Mouse (Mus musculus) cortical plate, adult 2 months (tissue): ENCODE data around the gene Dgki. TPM values are rescaled to one million over a fixed set of nuclear protein-coding genes. Genes with fewer than 3 reads are reported as not detected.

Source experiments
- H3K27ac ChIP-seq: fragments of 200-500 bp; 2 replicates; pipeline ENCODE4 v1.5.1; 2012; ENCODE audit warnings: low read length, control low read depth, inconsistent platforms; ENCODE audit not compliant: insufficient read depth
- H3K4me1 ChIP-seq: fragments of 200-500 bp; 2 replicates; pipeline ENCODE4 v1.6.1; 2011; ENCODE audit warnings: low read length; ENCODE audit not compliant: control insufficient read depth, insufficient read depth
- H3K4me3 ChIP-seq: fragments of 200-500 bp; 2 replicates; pipeline ENCODE4 v1.5.1; 2011; ENCODE audit warnings: mild to moderate bottlenecking, low read length, control low read depth; ENCODE audit not compliant: insufficient read depth
- CTCF ChIP-seq: fragments of 200-500 bp; IDR thresholded peaks from 2 replicates; pipeline ENCODE4 v1.5.1; 2011; ENCODE audit warnings: mild to moderate bottlenecking, control low read depth, low read length; ENCODE audit not compliant: insufficient read depth; ENCODE audit errors: extremely low read depth
- POLR2A ChIP-seq: fragments of 200-500 bp; IDR thresholded peaks from 2 replicates; pipeline ENCODE4 v1.6.1; 2011; ENCODE audit warnings: mild to moderate bottlenecking, low read length, control low read depth; ENCODE audit not compliant: insufficient read depth; ENCODE audit errors: extremely low read depth
- polyA plus RNA-seq: library from polyadenylated mRNA; depleted of rRNA; stranded (reverse); fragments of >200 nt; gene quantifications from 2 replicates; pipeline ENCODE4 v1.2.3, GENCODE M21; 2012

Gene Dgki
- polyA plus RNA-seq, 1 experiment: 12.9 TPM

GRCm38 (mm10) chr6:37325906-37326602 lies 26.1 kb upstream of the Dgki start:
- Histone ChIP-seq H3K4me1 (peaks cover 5% of the 10 kb centered on the region), H3K27ac (no peak overlapping the region), H3K4me3 (no peak overlapping the region)
- TF ChIP-seq POLR2A (no peak), CTCF (no peak)

DNA sequence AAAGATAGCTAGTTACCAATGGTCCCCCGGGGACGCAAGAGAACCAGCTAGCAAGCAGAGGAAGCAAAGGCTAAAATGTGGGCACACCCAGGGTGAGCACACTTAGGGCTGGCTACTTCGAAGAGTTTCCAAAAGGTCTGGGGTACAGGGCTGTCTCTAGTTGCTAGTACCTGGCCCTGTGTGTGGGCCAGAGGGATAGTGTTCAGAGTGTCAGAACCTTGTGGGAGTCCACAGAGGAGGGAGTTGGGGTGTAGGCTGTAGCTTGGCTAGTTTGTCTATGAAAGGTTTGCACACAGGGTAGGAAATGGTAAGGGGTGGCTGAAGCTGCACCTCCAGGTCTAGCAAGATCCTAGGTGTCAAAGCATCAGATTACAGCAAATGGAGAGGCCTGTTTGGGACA lies 25.1 kb upstream of the Dgki start:
- TF ChIP-seq POLR2A (no peak), CTCF (no peak)
- H3K27ac ChIP-seq: no peak overlapping the region
- no peak overlapping the region for H3K4me3 ChIP-seq
- peaks cover 1% of the 10 kb centered on the region; the same call in 1 of the 2 replicates for H3K4me1 ChIP-seq

DNA sequence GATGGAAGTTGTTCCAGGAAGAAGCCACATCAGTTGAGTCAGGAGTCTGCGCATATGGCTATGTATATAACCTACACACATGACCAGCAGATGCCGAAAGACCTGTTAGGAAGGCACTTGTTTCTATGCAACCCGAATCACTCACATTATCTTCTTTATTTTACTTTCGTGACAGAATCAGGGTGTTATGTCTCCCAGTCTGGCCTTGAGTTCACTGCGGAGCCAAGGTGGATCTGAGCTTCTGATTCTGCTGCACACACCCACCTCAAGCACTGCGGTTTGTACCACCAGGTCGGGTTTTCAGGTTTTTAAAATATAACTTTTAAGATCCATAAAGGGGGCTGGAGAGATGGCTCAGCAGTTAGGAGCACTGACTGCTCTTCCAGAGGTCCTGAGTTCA lies 22.7 kb upstream of the Dgki start:
- no peak overlapping the region for H3K27ac ChIP-seq

GRCm38 (mm10) chr6:37322088-37322487 lies 22.1 kb upstream of the Dgki start:
- TF ChIP-seq POLR2A: no peak
- no peak for TF ChIP-seq CTCF
- Histone ChIP-seq H3K27ac (no peak overlapping the region), H3K4me1 (peaks cover 1% of the 10 kb centered on the region; the same call in 1 of the 2 replicates), H3K4me3 (no peak overlapping the region)

More for the DNA sequence above, 22.7 kb upstream of the Dgki start:
- Histone ChIP-seq H3K4me3 (no peak overlapping the region), H3K4me1 (peaks cover 1% of the 10 kb centered on the region; the same call in 1 of the 2 replicates)
- no peak for TF ChIP-seq POLR2A
- TF ChIP-seq CTCF: no peak

DNA sequence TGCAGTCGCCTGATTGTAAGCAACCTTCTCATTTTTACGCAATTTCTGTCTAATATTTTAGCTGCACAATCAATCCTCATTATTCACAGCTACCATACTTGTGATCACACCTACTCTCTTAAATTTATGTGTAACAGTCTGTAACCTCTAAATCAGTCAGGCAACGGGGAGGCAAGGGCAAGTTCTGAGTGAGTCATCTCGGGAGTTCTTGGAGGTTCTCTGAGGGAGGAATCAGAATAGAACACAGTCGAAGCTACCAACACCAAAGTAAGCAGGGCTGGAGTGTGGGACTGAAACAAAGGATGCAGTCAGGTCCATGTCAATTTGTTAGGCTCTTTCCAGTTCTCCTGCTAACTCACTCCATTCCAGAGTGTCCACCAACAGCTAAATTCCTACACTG lies 17.9 kb upstream of the Dgki start:
- no peak for TF ChIP-seq CTCF
- no peak for TF ChIP-seq POLR2A
- no peak overlapping the region for H3K27ac ChIP-seq
- H3K4me3 ChIP-seq: no peak overlapping the region
- peaks cover 1% of the 10 kb centered on the region; the same call in 1 of the 2 replicates for H3K4me1 ChIP-seq

DNA sequence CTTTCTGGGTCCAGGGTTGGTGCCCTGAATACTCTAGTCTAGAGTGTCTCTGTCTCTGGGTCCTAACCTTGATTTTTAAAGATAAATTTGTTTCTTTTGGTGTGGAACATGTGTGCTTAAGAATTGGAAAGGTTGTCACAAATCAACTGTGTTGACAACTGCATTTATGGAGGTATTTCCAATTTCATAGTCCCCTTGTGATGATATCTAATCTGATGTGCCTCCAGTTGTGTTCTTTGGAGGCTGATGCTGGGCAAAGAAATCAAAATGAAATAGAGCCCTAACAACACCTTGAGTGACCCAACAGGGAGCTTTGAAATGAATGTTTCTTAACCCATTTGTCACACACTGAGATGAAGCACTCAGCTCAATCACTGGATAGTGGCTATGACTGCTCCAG lies 15.5 kb upstream of the Dgki start:
- TF ChIP-seq POLR2A (no peak), CTCF (no peak)
- Histone ChIP-seq H3K27ac (no peak overlapping the region), H3K4me3 (no peak overlapping the region), H3K4me1 (no peaks in the 10 kb centered on the region; the same call in 1 of the 2 replicates)

DNA sequence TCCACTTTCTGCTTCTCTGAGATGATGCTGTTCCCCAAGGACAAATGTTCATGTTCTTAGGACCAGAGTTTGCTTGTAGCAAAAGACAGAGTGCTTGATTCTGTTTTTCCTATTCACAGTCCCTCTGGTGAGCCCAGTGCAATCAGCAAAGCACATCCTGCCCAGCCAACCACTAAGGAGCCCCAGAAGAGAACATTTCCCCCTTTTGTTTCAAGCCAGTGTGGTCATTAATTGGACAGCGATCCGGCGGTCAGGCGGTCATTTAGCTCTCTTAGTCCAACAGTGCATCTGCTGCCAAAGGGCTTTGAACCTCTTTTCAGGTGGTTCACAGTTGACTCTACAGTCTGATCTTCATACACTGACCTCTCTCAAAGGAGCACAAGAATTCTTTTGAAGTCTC lies 10.6 kb upstream of the Dgki start:
- Histone ChIP-seq H3K27ac (no peak overlapping the region), H3K4me3 (no peak overlapping the region), H3K4me1 (no peaks in the 10 kb centered on the region)
- TF ChIP-seq CTCF (no peak), POLR2A (no peak)

DNA sequence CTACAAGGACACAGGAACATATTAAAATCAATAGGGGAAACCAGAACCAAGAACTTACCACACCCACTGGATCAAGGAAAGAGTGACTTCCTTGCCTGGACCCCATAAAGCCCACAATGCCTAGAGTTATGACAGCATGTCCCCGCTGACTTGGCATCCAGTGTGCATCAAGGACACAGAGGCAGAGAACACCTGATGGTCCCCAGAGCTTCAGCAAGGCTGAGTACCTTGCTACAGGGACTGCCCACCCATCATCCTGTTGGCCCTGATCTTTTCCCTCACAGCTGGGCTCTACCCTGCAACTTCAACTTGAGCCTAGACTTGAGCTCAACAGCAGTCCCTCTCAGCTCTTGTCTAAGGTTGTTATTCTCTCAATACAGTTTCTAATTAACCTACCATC lies 6.6 kb upstream of the Dgki start:
- no peak overlapping the region for H3K4me3 ChIP-seq
- no peaks in the 10 kb centered on the region for H3K4me1 ChIP-seq
- TF ChIP-seq CTCF: no peak
- no peak for TF ChIP-seq POLR2A
- no peak overlapping the region for H3K27ac ChIP-seq

DNA sequence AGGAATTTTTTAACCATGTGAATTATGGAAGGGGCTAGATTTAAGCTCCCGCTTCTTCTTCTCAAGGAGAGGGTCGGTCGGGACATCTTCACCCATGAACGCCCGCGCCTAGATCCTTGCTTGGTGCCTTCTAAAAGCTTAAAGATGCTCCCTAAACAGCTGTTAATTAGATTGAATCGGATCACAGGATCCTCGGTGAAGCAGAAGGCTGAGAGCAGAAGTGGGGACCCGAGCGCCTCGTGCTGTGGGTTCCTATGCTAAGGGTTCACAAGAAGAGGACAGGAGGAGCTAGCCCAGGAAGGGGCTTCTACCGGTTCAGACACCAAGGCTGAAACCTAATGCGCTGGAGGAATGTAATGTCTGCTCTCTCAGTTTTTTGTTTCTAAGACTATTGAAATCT lies 508 bp upstream of the Dgki start:
- Histone ChIP-seq H3K27ac (peak overlapping the region; percentile 96), H3K4me3 (peak overlapping the region; percentile 98), H3K4me1 (peaks cover 5% of the 10 kb centered on the region; the same call in 1 of the 2 replicates)
- TF ChIP-seq POLR2A (no peak), CTCF (no peak)

DNA sequence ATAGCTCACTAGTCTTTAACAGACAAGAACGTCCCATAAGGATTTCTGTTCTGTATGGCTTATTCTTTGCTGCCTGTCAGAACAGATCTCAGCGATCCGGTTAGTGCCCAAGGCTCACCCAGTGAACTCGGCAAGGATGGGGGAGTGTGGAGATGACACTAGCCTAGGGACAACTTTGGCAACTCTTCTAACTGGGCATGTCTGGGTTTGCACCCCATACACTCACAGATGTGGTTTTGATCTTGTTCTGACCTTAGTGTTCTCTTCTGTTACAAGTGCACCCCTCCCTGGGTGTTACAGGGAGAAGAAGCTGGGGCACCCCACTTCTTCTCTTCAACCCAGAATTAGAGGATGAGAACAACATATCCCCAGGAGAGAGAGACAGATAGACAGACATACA lies 1.0 kb downstream of the Dgki start:
- peak overlapping the region; percentile 96 for H3K27ac ChIP-seq
- TF ChIP-seq CTCF (no peak), POLR2A (no peak)

More for the DNA sequence above, 1.0 kb downstream of the Dgki start:
- H3K4me3 ChIP-seq: peak overlapping the region; percentile 98
- H3K4me1 ChIP-seq: peaks cover 12% of the 10 kb centered on the region; the same call in 1 of the 2 replicates
